Mouse (Mus musculus) embryo, embryonic 10.5 days (tissue): ENCODE data around the gene Olfr142.
A peak's percentile ranks its signal among the peaks of the same experiment; 100 is the strongest.
"Not testable (repeated sequence)": the region's sequence is repeated elsewhere in the genome, so short reads cannot be mapped to it uniquely, and the experiment has no call there.

Experiments used
- DNase-seq: peaks from one replicate; pipeline ENCODE4 v3.0.0-alpha.2; 2015; ENCODE audit warnings: low spot score

The Olfr142 gene

GRCm38 (mm10) chr2:90257492-90257891, at the start of gene Olfr142:
TSS of gene Olfr142 (minus strand) at chr2:90257592.
- DNase-seq, result no peak

- peak; percentile 1 for DNase-seq
Observed at GRCm38 (mm10) chr2:90292741-90293140, 35.3 kb upstream of the Olfr142 start, which contains the start of gene Olfr1272. TSS of gene Olfr1272 (minus strand) at chr2:90292841.

- no peak for DNase-seq
Observed at GRCm38 (mm10) chr2:90270932-90271331, 13.5 kb upstream of the Olfr142 start, which contains the start of gene Olfr1271. TSS of gene Olfr1271 (minus strand) at chr2:90271032.

GRCm38 (mm10) chr2:90224393-90224792, 33.0 kb downstream of the Olfr142 start, which contains the start of gene Olfr1506:
TSS of gene Olfr1506 (minus strand) at chr2:90224493.
- DNase-seq, result not testable (repeated sequence)
